Mouse (Mus musculus): ENCODE measurements at regions not wholly inside any gene's neighbourhood (a gene's known extent, or its start where the extent isn't known, plus 50 kb on each side); places are given as distances from the start of the nearest gene placed in this dataset.
A peak's percentile ranks its signal among the peaks of the same experiment; 100 is the strongest.

DNA sequence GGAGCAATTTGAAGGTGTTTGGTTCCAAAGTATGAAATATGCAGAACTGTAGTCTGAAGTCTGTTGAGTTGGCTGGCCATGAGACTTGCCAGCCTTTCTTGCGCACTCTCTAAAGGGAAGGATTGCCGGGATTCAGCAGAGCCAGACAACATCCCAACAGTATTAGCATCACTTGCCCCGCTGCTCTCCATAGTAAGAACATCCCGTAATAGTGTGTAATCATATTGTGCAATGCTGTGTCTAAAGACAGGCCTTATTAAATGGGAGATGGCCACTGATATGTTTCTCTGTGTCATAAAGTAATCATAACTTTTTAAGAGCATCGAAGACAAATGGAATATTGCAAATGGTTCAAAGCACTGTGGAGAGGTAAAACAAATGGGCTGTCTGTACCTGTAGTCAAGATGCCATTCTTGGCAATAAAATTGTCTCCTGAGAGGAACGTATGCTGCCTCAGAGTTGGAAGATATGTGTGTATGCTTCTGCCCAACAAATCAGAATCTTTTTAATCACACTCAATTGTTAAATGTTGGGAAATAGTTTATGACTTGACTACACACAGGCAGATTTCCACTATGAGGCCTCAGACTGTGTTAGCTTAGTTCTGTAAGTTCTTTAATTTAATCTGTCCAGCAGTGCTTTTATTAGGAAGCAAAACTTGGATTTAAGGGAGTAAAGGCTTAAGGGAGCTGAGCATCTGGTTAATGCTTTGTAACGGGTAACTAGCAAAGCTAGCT is 293.6 kb downstream of the Ostf1 start:
- H3K27me3 ChIP-seq (ENCODE audit: control insufficient read depth, insufficient read depth, low read length), result no peaks in the 10 kb centered on the region
- no peak overlapping the region for H3K27ac ChIP-seq (ENCODE audit: low read depth, low read length)
- 90% methylated on average over 7 of the region's 7 CpGs for WGBS
- ATAC-seq (ENCODE audit: low FRiP score) (no peak), DNase-seq (ENCODE audit: low spot score, missing footprints) (no peak)
- no peak overlapping the region for H3K4me2 ChIP-seq
- no peak overlapping the region for H3K9ac ChIP-seq (ENCODE audit: low read length)
- H3K9me3 ChIP-seq (ENCODE audit: control insufficient read depth, low read length), result no peaks in the 10 kb centered on the region
- no peaks in the 10 kb centered on the region for H3K36me3 ChIP-seq (ENCODE audit: control insufficient read depth, insufficient read depth, low read length)
- H3K4me3 ChIP-seq (ENCODE audit: low read depth, low read length), result no peak overlapping the region
- H3K4me1 ChIP-seq (ENCODE audit: control insufficient read depth, insufficient read depth, low read length), result no peaks in the 10 kb centered on the region

DNA sequence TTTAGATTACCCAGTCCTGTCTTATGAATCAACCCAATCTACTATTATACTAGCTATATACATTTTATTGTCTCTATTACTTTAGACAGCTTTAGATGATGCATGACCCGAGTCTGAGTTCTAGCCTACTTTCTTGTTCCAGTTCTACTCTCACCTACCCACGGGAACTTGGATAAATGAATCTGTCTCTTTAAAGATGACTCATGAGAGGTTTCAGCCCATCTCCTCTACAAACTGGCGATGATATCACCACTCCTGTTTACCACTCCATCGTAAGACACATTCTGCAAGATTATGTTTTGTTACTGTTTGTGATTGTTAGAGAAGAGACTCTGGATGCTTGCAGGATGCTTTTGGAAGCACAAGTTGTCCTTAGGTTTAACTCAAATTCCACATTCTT is 295.0 kb downstream of the Ostf1 start:
- Histone ChIP-seq H3K27ac (ENCODE audit: low read depth, low read length) (no peak overlapping the region), H3K4me1 (ENCODE audit: control insufficient read depth, insufficient read depth, low read length) (no peaks in the 10 kb centered on the region), H3K27me3 (ENCODE audit: control insufficient read depth, insufficient read depth, low read length) (no peaks in the 10 kb centered on the region), H3K9ac (ENCODE audit: low read length) (no peak overlapping the region), H3K9me3 (ENCODE audit: control insufficient read depth, low read length) (no peaks in the 10 kb centered on the region), H3K4me2 (no peak overlapping the region), H3K36me3 (ENCODE audit: control insufficient read depth, insufficient read depth, low read length) (no peaks in the 10 kb centered on the region), H3K4me3 (ENCODE audit: low read depth, low read length) (no peak overlapping the region)
- ATAC-seq (ENCODE audit: low FRiP score), result no peak
- DNase-seq (ENCODE audit: low spot score, missing footprints), result no peak
- 92% methylated on average over 4 of the region's 4 CpGs for WGBS

DNA sequence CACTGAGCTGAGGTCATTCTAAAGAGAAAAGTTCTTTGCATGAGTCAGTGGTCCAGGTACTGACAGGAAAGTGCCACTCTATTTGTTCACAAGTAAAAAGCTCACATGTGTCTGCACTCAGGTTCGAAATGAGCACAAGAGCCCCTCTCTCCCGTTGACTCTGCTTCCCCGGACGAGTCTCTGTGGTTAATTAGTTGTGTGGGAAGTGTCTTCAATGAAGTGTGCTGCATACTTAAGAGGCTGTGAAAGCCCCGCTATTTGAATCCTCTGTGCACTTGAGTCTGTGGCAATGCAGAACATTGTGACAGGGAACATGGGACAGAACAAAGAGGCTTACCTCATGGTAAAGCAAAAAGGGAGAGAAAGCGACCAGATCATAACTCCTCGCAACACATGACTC is 297.0 kb downstream of the Ostf1 start:
- 69% methylated on average over 7 of the region's 7 CpGs for WGBS
- no peak for ATAC-seq (ENCODE audit: low FRiP score)
- Histone ChIP-seq H3K9ac (ENCODE audit: low read length) (no peak overlapping the region), H3K4me3 (ENCODE audit: low read depth, low read length) (no peak overlapping the region), H3K4me2 (no peak overlapping the region), H3K4me1 (ENCODE audit: control insufficient read depth, insufficient read depth, low read length) (no peaks in the 10 kb centered on the region), H3K9me3 (ENCODE audit: control insufficient read depth, low read length) (no peaks in the 10 kb centered on the region), H3K36me3 (ENCODE audit: control insufficient read depth, insufficient read depth, low read length) (no peaks in the 10 kb centered on the region), H3K27me3 (ENCODE audit: control insufficient read depth, insufficient read depth, low read length) (no peaks in the 10 kb centered on the region), H3K27ac (ENCODE audit: low read depth, low read length) (no peak overlapping the region)
- DNase-seq (ENCODE audit: low spot score, missing footprints), result peak; percentile 86

DNA sequence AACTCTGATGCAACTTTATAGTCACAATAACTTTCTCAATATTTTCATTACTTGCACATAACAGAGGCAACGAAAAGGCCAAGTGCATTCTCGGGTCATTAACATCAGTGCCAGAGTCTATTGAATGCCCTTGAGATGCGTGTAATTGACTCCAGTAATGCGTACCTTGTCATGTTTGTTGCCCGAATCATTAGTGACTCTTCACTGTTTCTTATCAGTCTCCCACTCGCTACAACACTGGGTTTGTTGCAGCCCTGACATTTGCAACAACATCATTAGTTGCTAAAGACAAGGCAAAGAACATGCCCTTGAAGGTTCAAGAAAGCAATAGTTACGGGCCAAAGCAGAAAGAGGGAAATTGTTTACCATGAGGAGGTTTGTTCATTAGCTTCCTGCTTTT is 299.8 kb downstream of the Ostf1 start:
- H3K9ac ChIP-seq (ENCODE audit: low read length), result no peak overlapping the region
- ATAC-seq (ENCODE audit: low FRiP score) (no peak), DNase-seq (ENCODE audit: low spot score, missing footprints) (no peak)
- H3K4me1 ChIP-seq (ENCODE audit: control insufficient read depth, insufficient read depth, low read length), result no peaks in the 10 kb centered on the region
- no peaks in the 10 kb centered on the region for H3K27me3 ChIP-seq (ENCODE audit: control insufficient read depth, insufficient read depth, low read length)
- no peaks in the 10 kb centered on the region for H3K36me3 ChIP-seq (ENCODE audit: control insufficient read depth, insufficient read depth, low read length)
- H3K4me3 ChIP-seq (ENCODE audit: low read depth, low read length), result no peak overlapping the region
- H3K9me3 ChIP-seq (ENCODE audit: control insufficient read depth, low read length), result no peaks in the 10 kb centered on the region
- H3K4me2 ChIP-seq, result no peak overlapping the region
- H3K27ac ChIP-seq (ENCODE audit: low read depth, low read length), result no peak overlapping the region
- 77% methylated on average over 7 of the region's 7 CpGs for WGBS

DNA sequence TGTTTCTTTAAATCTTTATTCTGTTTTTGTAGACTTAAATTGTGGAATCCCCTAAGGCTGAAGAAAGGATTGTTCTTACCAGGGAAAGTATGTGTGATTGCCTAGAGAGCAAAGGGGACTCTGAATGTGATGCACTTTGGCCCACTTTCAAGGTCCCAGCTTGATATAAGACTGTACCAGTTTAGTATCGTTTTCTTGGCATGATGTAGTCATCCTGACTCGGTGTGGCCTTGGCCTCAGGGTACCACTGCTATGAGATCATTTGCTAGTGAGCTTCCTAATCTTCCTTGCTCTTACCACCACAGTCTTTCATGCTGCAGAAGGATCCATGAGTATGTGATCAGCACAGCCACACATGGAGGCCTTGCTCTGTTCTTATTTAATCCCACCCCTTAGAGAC is 302.2 kb downstream of the Ostf1 start:
- no peak for DNase-seq (ENCODE audit: low spot score, missing footprints)
- H3K9ac ChIP-seq (ENCODE audit: low read length), result no peak overlapping the region
- H3K4me1 ChIP-seq (ENCODE audit: control insufficient read depth, insufficient read depth, low read length), result no peaks in the 10 kb centered on the region
- WGBS, result 86% methylated on average over 2 of the region's 2 CpGs
- no peaks in the 10 kb centered on the region for H3K9me3 ChIP-seq (ENCODE audit: control insufficient read depth, low read length)
- H3K36me3 ChIP-seq (ENCODE audit: control insufficient read depth, insufficient read depth, low read length), result no peaks in the 10 kb centered on the region
- no peak for ATAC-seq (ENCODE audit: low FRiP score)
- H3K4me3 ChIP-seq (ENCODE audit: low read depth, low read length), result no peak overlapping the region
- no peak overlapping the region for H3K4me2 ChIP-seq
- no peak overlapping the region for H3K27ac ChIP-seq (ENCODE audit: low read depth, low read length)
- no peaks in the 10 kb centered on the region for H3K27me3 ChIP-seq (ENCODE audit: control insufficient read depth, insufficient read depth, low read length)

DNA sequence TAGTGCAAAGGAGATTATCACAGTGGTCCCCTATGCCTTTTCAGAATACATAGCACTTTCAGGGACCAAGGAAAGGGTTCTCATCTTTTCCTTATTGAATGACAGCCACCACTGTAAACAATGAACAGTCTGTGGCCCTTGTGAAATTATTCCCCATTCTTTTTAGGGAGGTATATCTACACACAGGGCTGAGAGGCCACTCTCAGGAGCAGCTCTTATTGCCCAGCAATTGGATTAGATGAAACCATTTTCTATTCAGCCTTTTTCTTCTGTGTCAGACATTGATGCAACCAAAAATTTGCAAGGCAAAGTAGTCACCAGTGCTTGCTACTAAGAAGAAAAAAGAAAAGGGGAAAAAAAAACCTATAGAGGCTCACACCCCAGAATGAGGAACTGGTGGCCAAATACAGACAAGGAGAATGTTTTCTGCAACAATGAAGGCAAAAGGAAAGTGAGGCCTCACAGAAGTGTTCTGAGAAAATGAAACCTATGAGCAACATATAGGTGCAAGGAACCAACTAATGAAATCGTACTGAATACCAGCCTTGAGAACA is 313.2 kb downstream of the Ostf1 start:
- Histone ChIP-seq H3K9me3 (ENCODE audit: control insufficient read depth, low read length) (no peaks in the 10 kb centered on the region), H3K4me3 (ENCODE audit: low read depth, low read length) (no peak overlapping the region), H3K27me3 (ENCODE audit: control insufficient read depth, insufficient read depth, low read length) (no peaks in the 10 kb centered on the region), H3K4me2 (no peak overlapping the region), H3K27ac (ENCODE audit: low read depth, low read length) (no peak overlapping the region), H3K36me3 (ENCODE audit: control insufficient read depth, insufficient read depth, low read length) (no peaks in the 10 kb centered on the region), H3K4me1 (ENCODE audit: control insufficient read depth, insufficient read depth, low read length) (peaks cover 6% of the 10 kb centered on the region), H3K9ac (ENCODE audit: low read length) (no peak overlapping the region)
- DNase-seq (ENCODE audit: low spot score, missing footprints), result no peak
- ATAC-seq (ENCODE audit: low FRiP score), result peak; percentile 50; the same call in 1 of the 2 replicates
- 65% methylated on average over 1 of the region's 1 CpGs for WGBS

DNA sequence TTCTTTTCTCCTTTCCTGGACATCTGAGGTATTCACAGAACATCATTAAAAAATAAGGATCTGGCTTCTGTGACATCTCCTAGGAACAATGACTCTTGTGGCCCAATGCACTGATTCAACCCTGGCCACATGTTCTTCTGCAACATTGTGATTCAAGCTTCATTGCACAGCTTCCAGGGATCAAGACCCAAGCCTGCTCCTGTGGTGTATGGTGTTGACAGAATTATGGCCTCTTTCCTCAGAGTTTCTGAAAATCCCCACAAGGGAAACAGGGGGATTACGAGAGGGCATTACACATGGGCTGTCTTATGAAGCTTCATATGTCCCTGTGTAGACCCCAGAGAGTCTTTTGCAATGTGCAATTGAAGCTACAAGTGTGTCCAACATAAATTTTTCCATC is 358.2 kb downstream of the Ostf1 start:
- Histone ChIP-seq H3K27me3 (ENCODE audit: control insufficient read depth, insufficient read depth, low read length) (no peaks in the 10 kb centered on the region), H3K36me3 (ENCODE audit: control insufficient read depth, insufficient read depth, low read length) (no peaks in the 10 kb centered on the region), H3K9me3 (ENCODE audit: control insufficient read depth, low read length) (no peaks in the 10 kb centered on the region), H3K27ac (ENCODE audit: low read depth, low read length) (no peak overlapping the region), H3K4me1 (ENCODE audit: control insufficient read depth, insufficient read depth, low read length) (no peaks in the 10 kb centered on the region), H3K4me2 (no peak overlapping the region), H3K9ac (ENCODE audit: low read length) (no peak overlapping the region), H3K4me3 (ENCODE audit: low read depth, low read length) (no peak overlapping the region)
- WGBS, result 84% methylated on average over 1 of the region's 1 CpGs
- no peak for DNase-seq (ENCODE audit: low spot score, missing footprints)
- no peak for ATAC-seq (ENCODE audit: low FRiP score)

DNA sequence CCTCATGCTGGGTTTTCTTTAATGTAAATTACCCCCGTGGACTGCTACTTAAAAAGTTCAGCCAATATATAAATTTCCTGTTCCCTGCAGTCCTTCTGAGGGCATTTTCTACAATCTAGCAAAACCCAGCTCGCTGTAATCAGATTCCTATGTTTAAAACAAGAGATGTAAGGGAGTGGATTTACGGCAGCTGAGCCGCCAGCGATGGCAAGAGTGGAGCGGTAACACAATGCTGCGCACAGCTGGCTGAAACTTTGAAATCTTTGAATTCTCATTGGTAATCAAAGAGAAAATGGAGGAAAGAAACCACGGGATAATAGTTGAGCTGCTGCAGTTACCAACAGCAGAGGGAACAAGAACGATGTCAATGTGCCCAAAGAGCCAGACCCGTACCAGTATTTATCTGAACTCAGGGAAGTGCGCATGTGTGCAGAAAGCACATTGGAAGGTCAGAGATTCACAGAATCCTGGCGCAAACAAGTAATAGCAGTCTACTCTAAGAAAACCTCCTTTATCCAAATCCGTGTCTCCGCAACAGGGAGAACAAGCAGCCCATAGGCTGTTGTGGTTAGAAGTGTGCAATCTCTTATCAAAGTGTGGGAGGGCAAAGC is 376.4 kb downstream of the Ostf1 start:
- H3K4me1 ChIP-seq (ENCODE audit: control insufficient read depth, insufficient read depth, low read length), result no peaks in the 10 kb centered on the region
- 71% methylated on average over 14 of the region's 14 CpGs for whole genome bisulfite sequencing
- no peak overlapping the region for H3K4me3 ChIP-seq (ENCODE audit: low read depth, low read length)
- no peaks in the 10 kb centered on the region for H3K27me3 ChIP-seq (ENCODE audit: control insufficient read depth, insufficient read depth, low read length)
- H3K36me3 ChIP-seq (ENCODE audit: control insufficient read depth, insufficient read depth, low read length), result no peaks in the 10 kb centered on the region
- H3K4me2 ChIP-seq, result peak overlapping the region; percentile 9; the same call in 1 of the 2 replicates
- ATAC-seq (ENCODE audit: low FRiP score), result no peak
- H3K27ac ChIP-seq (ENCODE audit: low read depth, low read length), result no peak overlapping the region
- H3K9ac ChIP-seq (ENCODE audit: low read length), result no peak overlapping the region
- DNase-seq (ENCODE audit: low spot score, missing footprints), result no peak
- H3K9me3 ChIP-seq (ENCODE audit: control insufficient read depth, low read length), result no peaks in the 10 kb centered on the region

DNA sequence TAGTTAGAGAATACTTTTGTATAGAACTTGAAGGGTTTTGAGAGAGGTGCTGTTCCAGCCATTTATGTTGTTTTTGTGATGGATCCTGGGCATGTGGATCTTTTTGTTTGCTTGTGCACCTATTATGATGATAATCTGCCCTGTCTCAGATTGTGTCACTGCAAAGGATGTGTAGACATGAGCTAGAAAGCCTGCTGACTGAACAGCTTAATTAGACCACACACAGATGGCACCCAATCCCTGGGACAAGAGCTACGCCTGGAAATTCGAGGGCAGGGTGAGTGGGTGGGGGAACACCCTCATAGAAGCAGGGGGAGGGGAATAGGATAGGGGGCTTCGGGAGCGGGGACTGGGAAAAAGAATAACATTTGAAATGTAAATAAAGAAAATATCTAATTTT is 378.3 kb downstream of the Ostf1 start:
- Histone ChIP-seq H3K27me3 (ENCODE audit: control insufficient read depth, insufficient read depth, low read length) (no peaks in the 10 kb centered on the region), H3K4me2 (no peak overlapping the region), H3K36me3 (ENCODE audit: control insufficient read depth, insufficient read depth, low read length) (no peaks in the 10 kb centered on the region), H3K4me3 (ENCODE audit: low read depth, low read length) (no peak overlapping the region), H3K4me1 (ENCODE audit: control insufficient read depth, insufficient read depth, low read length) (no peaks in the 10 kb centered on the region), H3K9me3 (ENCODE audit: control insufficient read depth, low read length) (no peaks in the 10 kb centered on the region), H3K9ac (ENCODE audit: low read length) (no peak overlapping the region), H3K27ac (ENCODE audit: low read depth, low read length) (no peak overlapping the region)
- WGBS, result 51% methylated on average over 4 of the region's 4 CpGs
- DNase-seq (ENCODE audit: low spot score, missing footprints) (no peak), ATAC-seq (ENCODE audit: low FRiP score) (peak; percentile 64)
